Mouse (Mus musculus): ENCODE measurements around the gene Rxylt1. TPM values are rescaled to one million over a fixed set of nuclear protein-coding genes. Genes with fewer than 3 reads are reported as not detected.

Gene Rxylt1
- total RNA-seq, 4 experiments from 2014 or later: 34.2 to 43.1 (median 38.1) TPM

DNA sequence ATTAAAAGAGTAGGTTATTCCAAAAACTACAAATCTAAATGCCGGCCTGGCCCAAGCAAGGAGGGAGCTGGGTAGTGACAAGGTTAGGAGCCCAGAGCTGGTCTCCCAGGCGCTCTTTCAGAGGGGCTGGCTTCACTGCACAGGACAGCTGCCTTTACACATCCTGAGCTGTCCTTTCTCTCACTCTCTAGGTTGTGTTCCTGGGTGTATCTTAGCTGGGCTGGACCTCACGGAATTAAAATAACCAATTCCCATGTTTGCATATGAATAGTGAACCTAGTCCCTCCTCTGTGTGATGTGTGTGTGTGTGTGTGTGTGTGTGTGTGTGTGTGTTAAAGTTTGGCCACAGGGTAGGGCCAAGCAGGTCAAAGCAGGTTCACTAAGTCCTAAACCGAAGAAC lies 52.2 kb downstream of the Rxylt1 start:
- DNase-seq (ENCODE audit: low spot score): no peak

DNA sequence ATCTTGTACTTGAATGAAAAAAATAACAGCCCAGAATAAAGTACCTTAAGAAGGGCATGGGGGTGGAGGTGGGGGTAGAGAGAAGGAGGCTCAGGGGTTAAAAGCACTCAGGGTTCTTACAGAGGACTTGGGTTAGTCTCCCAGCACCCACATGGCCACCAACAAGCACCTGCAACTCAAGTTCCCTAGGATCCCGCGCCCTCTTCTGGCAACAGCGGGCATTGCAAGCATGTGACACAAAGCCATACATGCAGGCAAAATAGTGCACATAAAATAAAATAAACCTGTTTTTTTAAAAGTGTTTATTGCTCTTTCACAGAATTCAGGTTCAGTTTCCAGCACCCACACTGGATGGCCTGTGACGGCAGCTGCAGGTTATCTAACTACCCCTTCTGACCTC lies 56.8 kb downstream of the Rxylt1 start:
- no peak for DNase-seq (ENCODE audit: low spot score)

DNA sequence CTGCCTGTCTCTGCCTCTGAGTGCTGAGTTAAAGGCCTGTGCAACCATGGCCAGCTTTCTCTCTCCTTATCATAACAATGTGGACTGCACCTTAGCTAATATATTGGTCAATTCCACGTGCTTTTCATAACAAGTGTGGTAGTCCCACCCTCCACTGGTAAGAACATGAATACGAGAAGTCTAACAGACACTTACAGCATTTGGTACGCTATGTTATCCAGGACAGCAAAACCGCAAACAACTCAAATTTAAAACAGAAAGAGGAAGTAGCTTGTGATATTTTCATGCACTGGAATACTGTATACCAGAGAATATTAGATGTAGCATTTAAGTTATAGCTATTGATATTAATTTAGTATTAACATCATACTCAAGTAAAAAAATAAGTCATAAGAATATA lies 57.6 kb downstream of the Rxylt1 start:
- no peak for DNase-seq (ENCODE audit: low spot score)

DNA sequence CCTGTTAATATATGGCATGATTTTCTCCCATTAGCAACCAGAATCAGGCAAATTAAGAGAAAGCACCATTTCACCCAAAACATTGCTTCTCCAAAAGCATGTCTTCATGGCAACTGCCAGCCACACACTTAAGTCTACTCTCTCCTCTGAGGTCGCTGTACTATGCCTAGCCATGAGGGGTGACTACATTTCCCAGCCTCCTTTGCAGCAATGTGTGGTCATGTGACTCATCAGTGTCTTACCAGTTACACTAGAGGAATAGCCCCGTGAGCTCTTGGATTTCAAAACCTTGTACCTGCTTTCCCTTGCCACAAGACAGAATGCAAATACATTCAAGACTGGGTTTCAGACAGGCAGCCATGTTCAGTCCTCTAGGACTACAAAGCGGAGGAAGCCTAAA lies 58.6 kb downstream of the Rxylt1 start:
- DNase-seq (ENCODE audit: low spot score): no peak

DNA sequence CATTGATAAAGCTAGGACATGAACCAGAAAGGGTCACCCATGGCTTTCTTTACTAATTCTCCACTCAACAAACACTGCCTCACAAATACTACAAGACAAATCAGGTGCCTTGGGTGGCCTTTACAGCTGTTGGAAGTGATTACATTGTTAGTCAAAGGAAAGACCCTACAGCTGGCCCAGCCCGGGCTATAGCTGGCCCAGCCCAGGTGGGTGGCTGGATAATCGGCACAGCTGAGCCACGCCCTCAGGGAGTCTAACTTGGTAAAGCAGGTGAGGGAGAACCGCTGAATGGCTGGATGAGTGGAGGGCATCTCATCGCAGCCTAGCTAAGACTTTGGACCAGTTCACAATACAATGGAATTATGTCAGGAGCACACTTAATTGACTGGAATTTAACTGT lies 63.9 kb downstream of the Rxylt1 start:
- DNase-seq (ENCODE audit: low spot score): no peak

DNA sequence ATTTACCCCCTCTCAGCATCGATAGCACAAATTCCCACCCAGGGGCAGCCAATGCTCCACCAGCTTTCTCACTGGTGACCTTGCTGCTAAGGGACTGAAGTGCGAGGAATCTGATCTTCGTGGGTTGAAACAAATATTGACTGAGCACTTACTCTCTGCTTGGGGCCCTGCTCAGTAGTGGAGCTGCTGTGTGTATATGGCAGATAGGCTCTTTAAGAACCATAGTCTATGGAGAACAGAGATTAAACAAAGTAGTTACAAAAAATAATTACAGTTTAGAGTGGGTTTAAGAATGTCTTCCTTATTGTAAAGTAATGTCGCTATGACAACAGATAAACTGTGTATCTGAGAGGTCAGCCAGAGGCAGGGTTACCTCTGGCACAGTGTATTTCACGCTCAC lies 66.8 kb downstream of the Rxylt1 start:
- DNase-seq (ENCODE audit: low spot score): no peak

DNA sequence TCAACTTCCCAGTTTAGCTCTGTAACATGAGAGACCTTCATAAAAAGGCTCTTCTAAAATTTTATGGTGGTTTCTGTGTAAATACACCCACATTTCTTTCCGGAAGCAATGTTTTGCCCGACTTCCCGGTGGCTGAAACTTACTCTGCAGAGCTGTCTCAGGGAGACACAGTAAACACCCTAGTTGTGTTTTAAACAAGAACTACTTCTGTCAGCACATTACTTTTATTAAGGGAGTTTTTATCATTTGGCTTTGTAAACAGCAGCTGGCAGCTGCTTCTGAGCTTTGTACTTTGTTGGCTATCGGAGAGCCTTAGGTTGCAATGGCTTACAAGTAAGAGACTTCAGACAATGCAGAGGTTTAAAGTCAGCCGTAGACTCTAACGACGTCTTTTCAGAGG lies 67.4 kb downstream of the Rxylt1 start:
- DNase-seq (ENCODE audit: low spot score): no peak

Other genes starting within 250 kb of the Rxylt1 start
- 1 to 10 TPM; 1.1 to 1.8 (median 1.5) TPM for gene Srgap1, start 50.1 kb downstream of the Rxylt1 start, total RNA-seq (2022)